Mouse (Mus musculus) c-Kit-positive CD71-negative TER-119-negative erythroid progenitor cells, embryonic 14.5 days (primary cell): ENCODE measurements around the gene Sphk2.

Experiments
- DNase-seq: peaks from one replicate; pipeline ENCODE4 v3.0.0-alpha.2; 2013; ENCODE audit warnings: low read depth

Gene Sphk2

GRCm38 (mm10) chr7:45710477-45711191, 7.2 kb downstream of the Sphk2 start:
- no peak for DNase-seq

GRCm38 (mm10) chr7:45709677-45710355, 8.0 kb downstream of the Sphk2 start:
- no peak for DNase-seq

- DNase-seq = no peak
Measured at GRCm38 (mm10) chr7:45709036-45709435, 8.8 kb downstream of the Sphk2 start.

- DNase-seq = no peak
Measured at GRCm38 (mm10) chr7:45708221-45708761, 9.5 kb downstream of the Sphk2 start.

GRCm38 (mm10) chr7:45707375-45707967, 10.3 kb downstream of the Sphk2 start:
- DNase-seq = peak; percentile 89

GRCm38 (mm10) chr7:45706721-45707241, 11.0 kb downstream of the Sphk2 start:
- peak; percentile 76 for DNase-seq

- DNase-seq = no peak
Measured at GRCm38 (mm10) chr7:45705873-45706281, 11.9 kb downstream of the Sphk2 start.

- DNase-seq = no peak
Measured at GRCm38 (mm10) chr7:45705443-45705864, 12.3 kb downstream of the Sphk2 start.

- peak; percentile 97 for DNase-seq
Measured at GRCm38 (mm10) chr7:45704730-45705442, 12.9 kb downstream of the Sphk2 start, which contains the start of gene Dbp. TSS of gene Dbp (plus strand) at chr7:45705088.

GRCm38 (mm10) chr7:45704046-45704559, 13.7 kb downstream of the Sphk2 start:
- no peak for DNase-seq

- no peak for DNase-seq
Measured at GRCm38 (mm10) chr7:45703521-45704033, 14.2 kb downstream of the Sphk2 start.

GRCm38 (mm10) chr7:45702809-45703520, 14.8 kb downstream of the Sphk2 start:
- DNase-seq = no peak

- DNase-seq = no peak
Measured at GRCm38 (mm10) chr7:45702316-45702715, 15.5 kb downstream of the Sphk2 start.

- no peak for DNase-seq
Measured at GRCm38 (mm10) chr7:45701607-45702006, 16.2 kb downstream of the Sphk2 start.

GRCm38 (mm10) chr7:45701072-45701471, 16.7 kb downstream of the Sphk2 start:
- DNase-seq = no peak

GRCm38 (mm10) chr7:45700301-45701015, 17.3 kb downstream of the Sphk2 start:
- no peak for DNase-seq

GRCm38 (mm10) chr7:45699523-45700141, 18.2 kb downstream of the Sphk2 start, which contains the start of gene Car11:
TSS of gene Car11 (plus strand) at chr7:45699843.
- no peak for DNase-seq

- no peak for DNase-seq
Measured at GRCm38 (mm10) chr7:45697894-45698293, 19.9 kb downstream of the Sphk2 start.

GRCm38 (mm10) chr7:45695098-45695497, 22.7 kb downstream of the Sphk2 start:
- no peak for DNase-seq
